Mouse (Mus musculus) right cerebral cortex, postnatal 36 days (tissue): ENCODE results near the gene Mrps7.
A peak's percentile ranks its signal among the peaks of the same experiment; 100 is the strongest.

Source experiments
- DNase-seq, 2 experiments: peaks; one replicate each; pipeline ENCODE4 v3.0.0; 2022; ENCODE audit warnings: low spot score in 2 of 2, mixed read lengths in 1 of 2

The Mrps7 gene

GRCm38 (mm10) chr11:115603476-115604303 lies at the start of gene Mrps7, which contains the start of gene Gga3:
Gene Mrps7, plus strand, starts transcription at chr11:115603925.
Gene Gga3, minus strand, starts transcription at chr11:115604051.
- peak; percentile 78 to 83 for DNase-seq

- DNase-seq, result no peak
Measured at GRCm38 (mm10) chr11:115555717-115556116, 48.0 kb upstream of the Mrps7 start.

- no peak for DNase-seq
Measured at GRCm38 (mm10) chr11:115563406-115563805, 40.3 kb upstream of the Mrps7 start.

GRCm38 (mm10) chr11:115564064-115564809 lies 39.5 kb upstream of the Mrps7 start, which contains the start of gene Nup85:
Gene Nup85, plus strand, starts transcription at chr11:115564434.
- peak; percentile 93 to 94 for DNase-seq

GRCm38 (mm10) chr11:115564961-115565360 lies 38.8 kb upstream of the Mrps7 start:
- no peak for DNase-seq

GRCm38 (mm10) chr11:115579080-115579479 lies 24.6 kb upstream of the Mrps7 start:
- DNase-seq, result no peak

- no peak for DNase-seq
Measured at GRCm38 (mm10) chr11:115582913-115583606, 20.7 kb upstream of the Mrps7 start.

GRCm38 (mm10) chr11:115584376-115585073 lies 19.2 kb upstream of the Mrps7 start:
- no peak for DNase-seq

- no peak for DNase-seq
Measured at GRCm38 (mm10) chr11:115585573-115586100, 18.1 kb upstream of the Mrps7 start.

- DNase-seq, result no peak
Measured at GRCm38 (mm10) chr11:115586403-115586802, 17.3 kb upstream of the Mrps7 start.

GRCm38 (mm10) chr11:115587984-115588383 lies 15.7 kb upstream of the Mrps7 start:
- no peak for DNase-seq

GRCm38 (mm10) chr11:115590526-115591075 lies 13.1 kb upstream of the Mrps7 start:
- DNase-seq, result no peak

GRCm38 (mm10) chr11:115595209-115595608 lies 8.5 kb upstream of the Mrps7 start:
- no peak for DNase-seq

- no peak for DNase-seq
Measured at GRCm38 (mm10) chr11:115598309-115598708, 5.4 kb upstream of the Mrps7 start.

- DNase-seq, result peak in 1 of 2 experiments; percentile 42
Measured at GRCm38 (mm10) chr11:115599722-115600121, 4.0 kb upstream of the Mrps7 start.

GRCm38 (mm10) chr11:115600743-115601142 lies 3.0 kb upstream of the Mrps7 start:
- DNase-seq, result no peak

- no peak for DNase-seq
Measured at GRCm38 (mm10) chr11:115601174-115601573, 2.6 kb upstream of the Mrps7 start.

GRCm38 (mm10) chr11:115603128-115603475 lies 623 bp upstream of the Mrps7 start:
- no peak for DNase-seq

- no peak for DNase-seq
Measured at GRCm38 (mm10) chr11:115604304-115604696, 575 bp downstream of the Mrps7 start.

GRCm38 (mm10) chr11:115606733-115607132 lies 3.0 kb downstream of the Mrps7 start:
- DNase-seq, result no peak
